Mouse (Mus musculus) thymus, adult 2 months (tissue): ENCODE data around the gene Myl12a.

Experiments used
- CTCF ChIP-seq: fragments of 200-500 bp; IDR thresholded peaks from 2 replicates; pipeline ENCODE4 v1.5.1; 2012; ENCODE audit warnings: mild to moderate bottlenecking, control low read depth, low read length, moderate library complexity, borderline replicate concordance; ENCODE audit not compliant: control insufficient read depth, poor library complexity, insufficient read depth; ENCODE audit errors: extremely low read depth
- POLR2A ChIP-seq: fragments of 200-500 bp; IDR thresholded peaks from 2 replicates; pipeline ENCODE4 v1.6.1; 2012; ENCODE audit warnings: mild to moderate bottlenecking, low read length, control low read depth, moderate library complexity; ENCODE audit not compliant: control insufficient read depth, poor library complexity, insufficient read depth; ENCODE audit errors: extremely low read depth

DNA sequence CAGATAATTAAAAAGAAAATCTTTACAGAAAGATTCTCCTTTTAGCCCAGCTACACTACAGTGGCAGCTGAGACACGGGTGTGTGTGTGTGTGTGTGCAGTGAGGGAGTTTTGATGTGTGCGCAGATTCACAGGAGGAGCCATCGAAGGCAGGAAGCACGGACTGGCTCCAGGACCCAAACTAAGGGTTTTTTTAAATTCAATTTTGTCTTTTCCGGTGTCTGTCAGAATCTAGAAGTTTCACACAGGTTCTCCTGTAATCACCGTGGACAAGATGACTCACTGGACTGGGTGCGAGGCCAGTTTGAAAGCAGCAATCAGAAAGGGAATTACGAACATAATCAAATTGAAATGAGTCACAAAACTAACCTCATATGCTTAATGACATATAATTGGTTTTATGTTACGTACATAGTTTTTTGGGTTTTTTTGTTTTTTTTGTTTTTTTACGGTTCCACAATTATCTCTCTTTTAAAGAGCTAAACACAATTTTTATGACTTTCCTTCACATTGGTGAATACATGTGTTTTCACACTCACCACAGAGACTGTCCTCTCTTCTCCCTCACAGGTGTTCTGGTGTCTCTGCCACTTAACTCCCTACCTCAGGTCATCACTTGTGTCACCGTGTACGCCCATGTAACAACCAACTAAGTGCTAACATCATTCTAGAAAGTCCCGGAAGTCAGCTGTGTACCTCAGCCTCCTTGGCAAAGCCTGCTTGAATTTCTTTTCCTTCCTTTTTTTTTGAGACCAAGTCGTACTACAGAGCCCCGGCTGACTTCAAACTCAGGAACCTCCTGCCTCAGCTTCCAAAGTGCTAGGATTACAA is 15.6 kb downstream of the Myl12a start:
- TF ChIP-seq CTCF = no peak
- no peak for TF ChIP-seq POLR2A
